Mouse (Mus musculus) T-helper 17 cell (primary cell): ENCODE data around the gene Krt86.

Source experiments
- in situ Hi-C, 2 experiments: fragments of 300-600 bp; cut with MboI, MseI; formaldehyde crosslinking; loops; 1 replicate in 1 of 2; 2 replicates in 1 of 2; pipeline ENCODE4 v1.15.1; 2025; ENCODE audit warnings: high pct_unique_total_duplicates in 2 of 2

Gene Krt86

GRCm38 (mm10) chr15:101492718-101493117, 19.4 kb downstream of the Krt86 start:
- in situ Hi-C loops = no loop called here

- in situ Hi-C loops = no loop called here
These were observed 20.4 kb downstream of the Krt86 start for GRCm38 (mm10) chr15:101493713-101494112.

- in situ Hi-C loops = no loop called here
These were observed 20.9 kb downstream of the Krt86 start for GRCm38 (mm10) chr15:101494203-101494602.

- in situ Hi-C loops = no loop called here
These were observed 22.0 kb downstream of the Krt86 start for GRCm38 (mm10) chr15:101495266-101495665.

GRCm38 (mm10) chr15:101497181-101497580, 23.9 kb downstream of the Krt86 start:
- in situ Hi-C loops = no loop called here

- in situ Hi-C loops = no loop called here
These were observed 33.8 kb downstream of the Krt86 start for GRCm38 (mm10) chr15:101506896-101507758.

GRCm38 (mm10) chr15:101508247-101508646, 35.0 kb downstream of the Krt86 start:
- in situ Hi-C loops = no loop called here

- in situ Hi-C loops = loop anchor here (5.0 kb wide), 1 partner anchor 85 kb away; no protein-coding TSS in a partner anchor
These were observed 43.9 kb downstream of the Krt86 start, which contains the start of gene Gm49425 for GRCm38 (mm10) chr15:101517161-101517560. Gene Gm49425, minus strand, starts transcription at chr15:101517261.

GRCm38 (mm10) chr15:101519792-101520191, 46.5 kb downstream of the Krt86 start:
- in situ Hi-C loops = loop anchor here (5.0 to 10.0 kb wide), 2 partner anchors 87 to 185 kb away; no protein-coding TSS in a partner anchor

- in situ Hi-C loops = loop anchor here in 1 of 2 experiments (10.0 kb wide), 1 partner anchor 182 kb away; no protein-coding TSS in a partner anchor
These were observed 49.4 kb downstream of the Krt86 start for GRCm38 (mm10) chr15:101522556-101523232.
